Mouse (Mus musculus) megakaryocyte, embryonic 14.5 days (primary cell): ENCODE data around the gene Tbx4.

ENCODE experiments used
- FLI1 ChIP-seq: IDR thresholded peaks from 2 replicates; pipeline ENCODE4 v1.6.1; 2012; ENCODE audit warnings: low read length, inconsistent platforms, mixed read lengths
- GATA1 ChIP-seq: IDR thresholded peaks from 3 replicates; pipeline ENCODE4 v1.6.1; 2012; ENCODE audit warnings: mixed read lengths, low read length, inconsistent platforms, borderline replicate concordance

DNA sequence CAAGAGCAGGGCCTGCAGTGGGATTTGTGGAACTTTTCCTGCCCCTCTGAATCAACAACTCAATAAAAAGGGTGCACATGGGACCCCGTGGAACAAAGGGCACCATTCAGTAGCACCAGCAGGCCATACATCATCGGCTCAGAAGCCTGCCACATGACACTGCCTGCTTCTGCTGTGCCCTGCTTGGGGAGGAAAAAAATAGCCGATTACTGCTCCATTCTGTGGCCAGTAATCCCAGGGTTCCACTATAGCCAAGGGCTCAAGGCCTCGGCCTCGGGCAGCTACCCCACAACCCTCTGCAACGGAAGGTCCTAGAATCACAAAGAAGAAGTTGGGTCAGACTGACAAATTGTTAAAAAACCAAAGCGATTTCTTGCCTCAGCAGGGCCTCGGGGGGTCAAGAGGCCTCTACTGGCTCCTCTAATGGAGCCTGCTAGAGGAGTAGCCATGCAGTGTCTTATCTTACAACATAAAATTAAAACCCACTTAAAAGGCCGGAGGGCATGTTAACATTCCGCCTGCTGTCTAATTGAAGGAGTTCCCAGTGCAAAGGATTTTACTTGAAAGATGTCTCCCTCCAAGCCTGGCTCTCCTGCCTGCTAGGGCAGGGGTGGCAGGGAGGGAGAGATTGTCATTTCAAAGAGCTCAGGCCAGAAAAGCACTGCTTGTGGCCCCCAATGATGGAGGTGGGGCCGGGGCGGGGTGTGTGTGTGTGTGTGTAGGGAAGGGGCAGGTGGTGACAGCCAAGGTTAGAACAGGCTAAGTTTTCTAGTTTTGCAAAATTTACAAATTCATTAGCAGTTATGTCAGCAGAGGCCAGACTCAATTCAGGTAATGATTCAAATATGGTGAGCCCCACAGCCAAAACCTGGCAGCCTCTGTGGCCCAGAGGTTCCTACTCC, 31.1 kb downstream of the Tbx4 start:
- TF ChIP-seq GATA1 (no peak), FLI1 (no peak)
